Mouse (Mus musculus) thymus, adult 2 months (tissue): ENCODE results near the gene Gm20425.

Experiments used
- CTCF ChIP-seq: fragments of 200-500 bp; IDR thresholded peaks from 2 replicates; pipeline ENCODE4 v1.5.1; 2012; ENCODE audit warnings: mild to moderate bottlenecking, control low read depth, low read length, moderate library complexity, borderline replicate concordance; ENCODE audit not compliant: control insufficient read depth, poor library complexity, insufficient read depth; ENCODE audit errors: extremely low read depth
- POLR2A ChIP-seq: fragments of 200-500 bp; IDR thresholded peaks from 2 replicates; pipeline ENCODE4 v1.6.1; 2012; ENCODE audit warnings: mild to moderate bottlenecking, low read length, control low read depth, moderate library complexity; ENCODE audit not compliant: control insufficient read depth, poor library complexity, insufficient read depth; ENCODE audit errors: extremely low read depth

DNA sequence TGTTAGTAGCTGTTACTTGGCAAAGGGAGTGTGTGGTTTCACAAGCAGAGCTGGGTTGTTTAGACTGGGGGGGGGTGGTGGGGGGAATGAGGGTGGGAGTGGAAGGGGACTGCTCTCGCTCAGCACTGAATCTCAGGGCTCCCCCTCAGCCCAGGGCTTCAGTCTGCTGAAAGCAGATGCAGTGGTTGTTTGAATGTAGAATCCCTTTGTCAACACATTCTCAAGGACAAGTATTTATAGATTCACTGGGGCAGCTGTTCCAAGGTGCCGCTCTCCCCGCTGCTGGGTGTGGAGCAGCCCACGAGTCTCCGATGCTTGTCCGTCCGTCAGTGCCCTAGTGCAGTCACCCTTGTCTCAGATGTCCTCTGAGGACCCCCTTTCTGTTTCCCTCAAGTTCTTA, 88.8 kb downstream of the Gm20425 start:
- TF ChIP-seq CTCF (no peak), POLR2A (no peak)
